Mouse (Mus musculus): Measurements from ENCODE around the gene Des. TPM values are rescaled to one million over a fixed set of nuclear protein-coding genes. Genes with fewer than 3 reads are reported as not detected.
A peak's percentile ranks its signal among the peaks of the same experiment; 100 is the strongest.

Des gene
- total RNA-seq, 2 experiments from 2014 or later: 2,035 to 2,198 TPM

DNA sequence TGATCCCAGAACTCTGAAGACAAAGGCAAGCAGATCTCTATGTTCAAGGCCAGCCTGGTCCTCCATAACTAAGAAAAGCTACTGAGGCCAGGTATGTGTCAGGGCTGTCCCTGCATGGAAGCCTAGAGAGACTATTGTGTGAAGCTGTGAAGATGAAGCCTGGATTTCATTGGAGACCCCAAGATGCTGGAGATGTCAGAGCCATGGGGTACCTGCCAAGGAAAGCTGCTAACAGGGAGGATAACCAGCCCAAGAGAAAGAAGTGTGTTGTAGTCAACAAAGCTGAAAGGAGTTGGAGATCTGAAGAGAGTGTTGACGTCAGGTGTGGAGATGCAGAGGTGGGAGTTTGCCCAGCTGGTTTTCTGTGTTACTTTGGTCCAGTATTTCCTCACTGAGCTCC lies 28.9 kb upstream of the Des start:
- intact Hi-C loops (cut with DNase I): loop anchor here (10.0 kb wide), 1 partner anchor 224 kb away; no protein-coding TSS in a partner anchor
- no peak for TF ChIP-seq CTCF (IDR thresholded peaks at IDR 0.05)
- Histone ChIP-seq H3K4me3 (no peak overlapping the region), H3K27ac (no peak overlapping the region)
- no peak for DNase-seq

DNA sequence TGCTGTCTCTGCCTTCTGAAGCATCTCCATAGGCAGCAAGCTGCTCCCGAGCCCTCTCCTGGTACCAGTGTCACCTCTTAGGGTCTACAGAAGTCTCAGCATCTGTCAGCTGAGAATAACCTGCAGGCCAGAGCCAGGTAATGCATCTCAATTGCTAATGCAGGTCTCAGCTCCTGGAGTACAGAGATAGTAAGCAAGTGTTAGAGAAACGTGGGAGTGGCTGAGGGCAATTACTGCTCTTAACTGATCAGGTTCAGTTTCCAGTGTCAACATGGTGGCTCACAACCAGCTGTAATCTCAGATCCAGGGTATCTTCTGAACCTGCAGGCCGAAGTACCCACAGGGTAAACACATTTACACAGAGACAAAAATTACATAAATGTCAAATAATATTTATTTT lies 23.7 kb upstream of the Des start:
- intact Hi-C loops (cut with DNase I): loop anchor here (10.0 kb wide), 1 partner anchor 218 kb away; no protein-coding TSS in a partner anchor
- no peak overlapping the region for H3K4me3 ChIP-seq
- H3K27ac ChIP-seq: peak overlapping the region; percentile 87; the same call in 1 of the 2 replicates
- no peak for TF ChIP-seq CTCF (IDR thresholded peaks at IDR 0.05)
- no peak for DNase-seq

DNA sequence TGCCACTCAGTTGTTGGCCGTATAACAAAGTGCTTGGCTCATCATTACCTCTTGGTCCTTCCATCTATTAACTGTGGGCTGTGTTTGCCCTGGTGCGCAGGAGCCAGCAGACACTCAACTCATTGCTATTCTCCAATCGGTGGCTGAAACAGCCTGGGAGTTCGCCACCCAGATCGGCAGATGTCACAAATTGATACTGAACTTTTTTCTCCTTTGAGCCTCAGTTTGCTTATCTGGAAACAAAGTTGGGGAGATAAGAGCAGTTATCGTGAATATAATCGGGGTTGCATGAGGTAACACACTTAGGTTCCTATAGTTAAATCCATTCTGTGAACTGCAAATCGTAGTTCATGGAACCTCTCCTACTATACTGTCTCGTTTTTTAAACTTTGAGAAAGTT lies 23.0 kb upstream of the Des start:
- TF ChIP-seq CTCF (IDR thresholded peaks at IDR 0.05): no peak
- Histone ChIP-seq H3K4me3 (no peak overlapping the region), H3K27ac (peak overlapping the region; percentile 87)
- intact Hi-C loops (cut with DNase I): loop anchor here (10.0 kb wide), 1 partner anchor 218 kb away; no protein-coding TSS in a partner anchor
- no peak for DNase-seq

- Histone ChIP-seq H3K27ac (peak overlapping the region; percentile 87), H3K4me3 (peak overlapping the region; percentile 65)
- DNase-seq: peak; percentile 39
- intact Hi-C loops (cut with DNase I): loop anchor here (10.0 kb wide), 1 partner anchor 217 kb away; no protein-coding TSS in a partner anchor
- TF ChIP-seq CTCF (IDR thresholded peaks at IDR 0.05): no peak
Measured at GRCm38 (mm10) chr1:75338091-75338694, 21.9 kb upstream of the Des start.

DNA sequence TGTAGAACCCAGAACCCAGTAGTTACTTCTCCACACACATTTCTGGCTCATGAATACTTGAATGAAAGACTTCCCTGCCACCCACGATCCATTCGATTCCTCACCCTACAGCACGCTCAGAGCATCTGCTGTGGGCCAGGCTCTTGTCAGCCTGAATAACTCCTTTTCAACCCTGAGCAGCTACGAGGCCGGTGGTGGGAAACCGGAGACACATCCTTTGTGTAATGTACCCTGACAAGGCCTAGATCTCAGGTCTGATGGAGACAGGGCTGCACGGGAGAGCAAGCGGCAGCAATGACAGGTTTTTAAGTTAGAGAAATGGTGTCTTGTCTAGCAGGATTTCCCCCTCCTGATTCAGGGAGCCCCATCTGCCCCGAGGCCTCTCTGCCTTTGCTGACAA lies 20.8 kb upstream of the Des start:
- intact Hi-C loops (cut with DNase I): loop anchor here (10.0 kb wide), 1 partner anchor 215 kb away; no protein-coding TSS in a partner anchor
- peak overlapping the region; percentile 87 for H3K27ac ChIP-seq

GRCm38 (mm10) chr1:75340519-75340918 lies 19.6 kb upstream of the Des start:
- H3K27ac ChIP-seq: no peak overlapping the region
- TF ChIP-seq CTCF (IDR thresholded peaks at IDR 0.05): no peak
- no peak for DNase-seq
- no peak overlapping the region for H3K4me3 ChIP-seq
- intact Hi-C loops (cut with DNase I): loop anchor here (5.0 kb wide), 2 partner anchors 87 to 107 kb away; no protein-coding TSS in a partner anchor

More for the DNA sequence above, 20.8 kb upstream of the Des start:
- TF ChIP-seq CTCF (IDR thresholded peaks at IDR 0.05): no peak
- no peak overlapping the region for H3K4me3 ChIP-seq
- no peak for DNase-seq

DNA sequence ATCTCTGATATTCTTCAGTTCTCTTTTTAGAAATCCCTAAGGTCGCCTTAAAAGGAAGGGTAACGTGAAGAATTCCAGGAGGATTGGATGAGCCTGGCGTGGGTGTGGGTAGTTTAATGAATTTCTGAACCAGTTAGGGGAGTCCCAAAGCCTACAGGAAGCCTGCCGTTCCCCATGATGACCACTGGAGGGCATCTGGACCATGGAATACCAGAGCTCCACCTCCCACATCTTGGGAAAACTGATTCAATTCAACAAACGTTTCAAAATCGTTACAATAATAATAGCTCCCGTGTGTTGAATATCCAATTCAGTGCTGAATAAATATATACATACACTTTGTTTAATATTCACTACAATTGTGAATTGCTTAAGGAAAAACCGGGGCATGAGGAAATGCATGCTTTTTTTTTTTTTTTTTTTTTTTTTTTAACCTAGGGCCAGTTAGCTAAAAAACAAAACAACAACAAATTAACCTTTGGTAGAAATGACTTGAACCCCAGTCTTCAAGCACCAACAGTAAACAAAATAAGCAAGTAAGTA lies 17.2 kb upstream of the Des start:
- intact Hi-C loops (cut with DNase I): loop anchor here (2.0 to 5.0 kb wide), 3 partner anchors 84 to 124 kb away; no protein-coding TSS in a partner anchor
- H3K27ac ChIP-seq: peak overlapping the region; percentile 96
- peak overlapping the region; percentile 29; the same call in 1 of the 2 replicates for H3K4me3 ChIP-seq
- peak; percentile 75 for DNase-seq
- TF ChIP-seq CTCF (IDR thresholded peaks at IDR 0.05): no peak; the same call in 1 of the 2 replicates

DNA sequence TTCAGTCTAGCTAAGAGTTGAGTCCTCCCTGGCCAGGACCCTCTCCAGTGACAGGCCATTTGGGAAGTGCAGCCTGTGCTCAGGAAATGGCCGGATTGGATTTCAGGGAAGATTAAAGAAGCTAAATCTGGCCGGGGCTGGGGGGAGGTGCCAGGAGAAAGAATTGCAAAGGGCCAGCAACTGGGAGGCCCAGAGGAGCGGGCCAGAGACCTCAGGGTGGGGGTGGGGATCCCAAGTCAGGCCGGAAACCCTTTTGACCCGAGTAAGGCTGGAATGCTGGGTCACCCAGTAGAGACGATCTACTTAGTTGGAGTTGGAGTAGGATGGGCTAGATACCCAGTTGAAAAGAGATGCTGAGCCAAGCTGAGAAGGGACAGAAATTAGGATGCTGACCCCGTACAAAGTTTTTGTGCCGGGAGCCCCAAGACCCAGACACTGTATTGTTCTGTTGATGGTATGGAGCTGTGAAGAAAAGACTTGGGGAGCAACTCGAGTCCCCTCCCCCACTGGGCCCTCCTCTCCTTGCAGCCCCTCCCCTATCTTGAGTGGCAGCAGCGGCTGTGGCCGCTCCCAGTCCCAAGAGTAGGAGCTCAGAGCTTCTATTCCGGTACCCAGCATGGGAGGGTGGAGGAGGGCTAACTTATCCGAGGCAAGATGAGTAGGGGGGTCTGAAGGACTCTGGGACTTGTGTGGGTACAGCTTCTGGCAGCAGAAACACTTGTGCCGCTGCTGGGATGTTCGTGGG lies 15.7 kb upstream of the Des start:
- H3K4me3 ChIP-seq: peak overlapping the region; percentile 64
- TF ChIP-seq CTCF (IDR thresholded peaks at IDR 0.05): no peak
- H3K27ac ChIP-seq: peak overlapping the region; percentile 96
- intact Hi-C loops (cut with DNase I): loop anchor here (1.0 to 5.0 kb wide), 4 partner anchors 15 to 103 kb away; no protein-coding TSS in a partner anchor
- DNase-seq: peak; percentile 87

- peak; percentile 85 for DNase-seq
- Histone ChIP-seq H3K27ac (peak overlapping the region; percentile 96), H3K4me3 (peak overlapping the region; percentile 64)
- TF ChIP-seq CTCF (IDR thresholded peaks at IDR 0.05): peak; percentile 56
- intact Hi-C loops (cut with DNase I): loop anchor here (1.0 kb wide), 1 partner anchor 14 kb away; no protein-coding TSS in a partner anchor
Measured at GRCm38 (mm10) chr1:75345036-75345935, 14.8 kb upstream of the Des start.

GRCm38 (mm10) chr1:75347279-75347678 lies 12.8 kb upstream of the Des start:
- Histone ChIP-seq H3K4me3 (no peak overlapping the region), H3K27ac (peak overlapping the region; percentile 96)
- no peak for TF ChIP-seq CTCF (IDR thresholded peaks at IDR 0.05)
- DNase-seq: peak; percentile 69
- intact Hi-C loops (cut with DNase I): no loop called here

- DNase-seq: no peak
- Histone ChIP-seq H3K4me3 (no peak overlapping the region), H3K27ac (peak overlapping the region; percentile 28; the same call in 1 of the 2 replicates)
- no peak for TF ChIP-seq CTCF (IDR thresholded peaks at IDR 0.05)
- intact Hi-C loops (cut with DNase I): no loop called here
Measured at GRCm38 (mm10) chr1:75349275-75349674, 10.9 kb upstream of the Des start.

DNA sequence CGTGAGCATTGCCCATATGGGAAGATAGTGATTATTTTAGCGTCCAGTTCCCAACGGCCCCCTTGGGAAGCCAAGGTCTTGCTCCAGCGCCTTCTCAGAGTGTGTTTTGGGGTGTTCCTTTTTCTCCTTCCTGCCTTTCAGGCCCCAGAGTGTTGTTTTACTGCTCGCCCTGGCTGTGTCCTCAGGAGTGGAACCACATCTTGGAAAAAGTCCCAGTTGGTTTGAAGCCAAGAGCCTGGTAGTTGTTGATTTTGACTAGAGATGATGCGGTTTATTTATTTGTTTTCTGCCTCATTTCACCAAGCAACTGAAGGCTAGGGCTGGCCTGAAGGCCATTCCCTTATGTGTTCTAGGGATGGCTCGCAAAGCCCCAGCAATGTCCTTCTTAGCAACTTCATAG lies 2.9 kb upstream of the Des start:
- no peak for TF ChIP-seq CTCF (IDR thresholded peaks at IDR 0.05)
- DNase-seq: peak; percentile 71
- Histone ChIP-seq H3K4me3 (no peak overlapping the region), H3K27ac (peak overlapping the region; percentile 99)
- intact Hi-C loops (cut with DNase I): loop anchor here (5.0 kb wide), 1 partner anchor 75 kb away; no protein-coding TSS in a partner anchor
